Mouse (Mus musculus) liver, adult (tissue): Measurements from ENCODE around the gene Hspbap1.

Experiments
- GATA4 ChIP-seq: IDR thresholded peaks from 2 replicates; pipeline ENCODE4 v1.6.1; 2014; ENCODE audit warnings: mild to moderate bottlenecking, low read length; ENCODE audit not compliant: insufficient replicate concordance

Hspbap1 gene

GRCm38 (mm10) chr16:35751841-35752240 is 18.3 kb upstream of the Hspbap1 start:
- TF ChIP-seq GATA4: no peak

GRCm38 (mm10) chr16:35753926-35754325 is 16.2 kb upstream of the Hspbap1 start:
- TF ChIP-seq GATA4: no peak

GRCm38 (mm10) chr16:35755502-35756334 is 14.5 kb upstream of the Hspbap1 start:
- TF ChIP-seq GATA4: no peak

- TF ChIP-seq GATA4: no peak
Measured at GRCm38 (mm10) chr16:35756697-35757096, 13.5 kb upstream of the Hspbap1 start.

- no peak for TF ChIP-seq GATA4
Measured at GRCm38 (mm10) chr16:35759401-35759800, 10.8 kb upstream of the Hspbap1 start.

GRCm38 (mm10) chr16:35763590-35764296 is 6.4 kb upstream of the Hspbap1 start:
- no peak for TF ChIP-seq GATA4

- TF ChIP-seq GATA4: no peak
Measured at GRCm38 (mm10) chr16:35764941-35765340, 5.2 kb upstream of the Hspbap1 start.

- no peak for TF ChIP-seq GATA4
Measured at GRCm38 (mm10) chr16:35765449-35765848, 4.7 kb upstream of the Hspbap1 start.

GRCm38 (mm10) chr16:35766366-35766765 is 3.8 kb upstream of the Hspbap1 start:
- no peak for TF ChIP-seq GATA4

GRCm38 (mm10) chr16:35768469-35768784 is 1.7 kb upstream of the Hspbap1 start:
- TF ChIP-seq GATA4: no peak

GRCm38 (mm10) chr16:35768785-35769642 is 1.2 kb upstream of the Hspbap1 start, which contains the start of gene Dirc2:
TSS of gene Dirc2 (minus strand) at chr16:35769356.
- TF ChIP-seq GATA4: no peak

GRCm38 (mm10) chr16:35771141-35771540 is 966 bp downstream of the Hspbap1 start:
- TF ChIP-seq GATA4: no peak

- no peak for TF ChIP-seq GATA4
Measured at GRCm38 (mm10) chr16:35771606-35772005, 1.4 kb downstream of the Hspbap1 start.

- no peak for TF ChIP-seq GATA4
Measured at GRCm38 (mm10) chr16:35772598-35772997, 2.4 kb downstream of the Hspbap1 start.

- no peak for TF ChIP-seq GATA4
Measured at GRCm38 (mm10) chr16:35775835-35776234, 5.7 kb downstream of the Hspbap1 start.
